16 mouse cellular contexts compared by ENCODE assay signal in the genomic region with DNA sequence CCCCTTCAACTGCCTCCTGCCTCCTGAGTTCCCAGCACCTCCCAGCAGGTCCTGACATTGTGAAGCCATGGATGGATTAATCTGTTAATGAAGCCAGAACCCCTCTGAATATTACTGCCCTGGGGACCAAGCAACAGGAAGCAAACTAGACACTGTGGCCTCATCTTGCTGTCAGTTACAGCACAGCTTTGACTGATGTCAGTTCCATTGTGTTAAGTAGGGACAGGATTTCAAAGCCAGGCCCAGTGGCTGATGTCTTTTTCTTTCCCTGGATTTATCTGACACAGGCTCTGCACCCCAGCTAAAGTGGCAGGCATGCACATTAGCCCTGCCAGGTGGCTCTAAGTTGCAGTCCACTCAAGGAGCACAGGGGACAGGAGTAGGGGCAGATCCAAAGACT. TPM values are rescaled to one million over a fixed set of nuclear protein-coding genes. Genes with fewer than 3 reads are reported as not detected.
DNase-seq lines count a peak whose midpoint lies in the region; ATAC-seq lines count a peak whose summit lies in the region.
"Had no signal": no experiment of that assay in that cellular context is flagged by ENCODE, and none has a peak within 500 bp of the region (broad histone marks: within the 10 kb centered on the region; RNA-seq: fewer than 3 reads in every experiment).

No protein-coding gene starts in this region.

- intact Hi-C loops in heart, postnatal 10 days (cut with DNase I), result no loop called here

- H3K4me3 ChIP-seq in heart, embryonic 14.5 days (ENCODE audit: control insufficient read depth in 1 of 2, insufficient read depth in 1 of 2, low read depth in 1 of 2, low read length in 2 of 2), result no peak overlapping the region
- H3K4me3 ChIP-seq in lung, embryonic 15.5 days, result no peak overlapping the region
- H3K4me3 ChIP-seq: erythroblast, embryonic 14.5 days had no signal

- no peaks in the 10 kb centered on the region for H3K9me3 ChIP-seq in heart, embryonic 14.5 days (ENCODE audit: control insufficient read depth, low read length)
- no peaks in the 10 kb centered on the region for H3K9me3 ChIP-seq in lung, embryonic 15.5 days

- H3K36me3 ChIP-seq in heart, embryonic 14.5 days (ENCODE audit: control insufficient read depth, insufficient read depth, low read length), result no peaks in the 10 kb centered on the region
- H3K36me3 ChIP-seq in lung, embryonic 15.5 days, result no peaks in the 10 kb centered on the region

- H3K9ac ChIP-seq in heart, embryonic 14.5 days (ENCODE audit: low read length), result no peak overlapping the region
- no peak overlapping the region for H3K9ac ChIP-seq in lung, embryonic 15.5 days

- ATAC-seq in heart, embryonic 14.5 days (ENCODE audit: insufficient number of reproducible peaks, insufficient read depth, low FRiP score, low read depth), result 0 out of 2 replicates have a peak, but pooled peaks have one; percentile 6
- no peak for ATAC-seq in lung, embryonic 15.5 days (ENCODE audit: borderline replicate concordance, extremely low read depth, low FRiP score, low TSS enrichment)
- ATAC-seq: forebrain, embryonic 16.5 days; hindbrain, embryonic 16.5 days; intestine, postnatal 0 days had no signal

- H3K4me1 ChIP-seq in heart, embryonic 14.5 days (ENCODE audit: control insufficient read depth in 2 of 2, insufficient read depth in 2 of 2, low read length in 2 of 2), result peaks cover 20 to 21% of the 10 kb centered on the region in 2 experiments
- H3K4me1 ChIP-seq in lung, embryonic 15.5 days, result peaks cover 8% of the 10 kb centered on the region; the same call in 1 of the 2 replicates

- peak; percentile 17 for DNase-seq in cerebellum, adult 8-10 months
- no peak for DNase-seq in cerebellum, postnatal 10 days
- no peak for DNase-seq in heart, postnatal 10 days
- no peak for DNase-seq in lung, postnatal 14 days
- DNase-seq in retina, embryonic 14.5 days (ENCODE audit: low spot score), result peak; percentile 37
- no peak for DNase-seq in thymus, postnatal 4 days
- DNase-seq: cerebellum, adult 11 months had no signal

- H3K27me3 ChIP-seq in heart, embryonic 14.5 days (ENCODE audit: control insufficient read depth, insufficient read depth, low read length), result no peaks in the 10 kb centered on the region
- H3K27me3 ChIP-seq in lung, embryonic 15.5 days, result no peaks in the 10 kb centered on the region

- peak overlapping the region; percentile 82 for H3K27ac ChIP-seq in heart, embryonic 14.5 days (replicated peaks in 1 of 2; ENCODE audit: control insufficient read depth in 1 of 2, insufficient read depth in 1 of 2, low read depth in 2 of 2, low read length in 2 of 2)
- H3K27ac ChIP-seq in lung, embryonic 15.5 days, result peak overlapping the region; percentile 27; the same call in 1 of the 2 replicates
- H3K27ac ChIP-seq: stomach, postnatal 0 days had no signal

- H3K4me2 ChIP-seq in heart, embryonic 14.5 days (ENCODE audit: low read length), result no peak overlapping the region
- H3K4me2 ChIP-seq in lung, embryonic 15.5 days, result no peak overlapping the region

RNA-seq across cellular contexts. Expression of a gene that starts 12.4 kb away (rescaled TPM):
- polyA plus RNA-seq in heart, embryonic 14.5 days (2014; fragmentation: Nextera tagmentation; extraction: Ambion mirVana), result 25.8 and 29.9 TPM in 2 replicates
- 10 to 100 TPM; 45.1 to 49.3 TPM for total RNA-seq in heart, postnatal 10 days (2021)
- polyA plus RNA-seq in lung, embryonic 15.5 days (2015; fragmentation: Nextera tagmentation; extraction: Ambion mirVana), result 19.0 and 20.9 TPM in 2 replicates

RNA-seq across cellular contexts. Expression of a gene that starts 12.7 kb away (rescaled TPM):
- 93.4 and 96.0 TPM in 2 replicates for polyA plus RNA-seq in heart, embryonic 14.5 days (2014; fragmentation: Nextera tagmentation; extraction: Ambion mirVana)
- total RNA-seq in heart, postnatal 10 days (2021), result 10 to 100 TPM; 83.4 to 83.7 TPM
- 74.9 and 84.6 TPM in 2 replicates for polyA plus RNA-seq in lung, embryonic 15.5 days (2015; fragmentation: Nextera tagmentation; extraction: Ambion mirVana)

RNA-seq across cellular contexts. Expression of a gene that starts 44.0 kb away (rescaled TPM):
- polyA plus RNA-seq in heart, embryonic 14.5 days (2014; fragmentation: Nextera tagmentation; extraction: Ambion mirVana), result 0.27 and 0.32 TPM in 2 replicates
- total RNA-seq in heart, postnatal 10 days (2021), result 10 to 100 TPM; 11.6 to 13.0 TPM
- polyA plus RNA-seq in lung, embryonic 15.5 days (2015; fragmentation: Nextera tagmentation; extraction: Ambion mirVana), result 0.10 and 0.16 TPM in 2 replicates
- total RNA-seq: granulocyte monocyte progenitor cell, adult 5-6 weeks; megakaryocyte-erythroid progenitor cell, adult 5-6 weeks had no signal
- polyA plus RNA-seq: erythroblast, embryonic 14.5 days had no signal

Comparison
In these comparisons a context has a peak if more than half of its experiments do, and no peak if none do; other contexts are left out.
1. DNase-seq: peak in cerebellum, adult 8-10 months (single experiment) and retina, embryonic 14.5 days (single experiment); none in cerebellum, postnatal 10 days (0 of 2), heart, postnatal 10 days (0 of 2), lung, postnatal 14 days (single experiment) and thymus, postnatal 4 days (single experiment).